Mouse (Mus musculus): ENCODE data around the gene B3galt4. TPM values are rescaled to one million over a fixed set of nuclear protein-coding genes. Genes with fewer than 3 reads are reported as not detected.

B3galt4 gene
- total and polyA plus RNA-seq, 3 experiments, result 2.2 to 2.9 TPM; not detected in 1

GRCm38 (mm10) chr17:33932970-33933369, 18.3 kb downstream of the B3galt4 start:
- TF ChIP-seq MYC (IDR thresholded peaks at IDR 0.05; ENCODE audit: low read depth, low read length) (no peak), TCF12 (IDR thresholded peaks at IDR 0.05; ENCODE audit: low read depth, low read length) (no peak)
- no peaks in the 10 kb centered on the region for H3K27me3 ChIP-seq (ENCODE audit: control insufficient read depth in 1 of 2, insufficient read depth in 2 of 2, low read length in 2 of 2)
- H3K36me3 ChIP-seq (ENCODE audit: control insufficient read depth in 1 of 2, insufficient read depth in 2 of 2, low read length in 2 of 2), result peaks cover 0 to 3% of the 10 kb centered on the region in 2 experiments; a peak in 2 of 4 replicates
- no peak overlapping the region for H3K4me3 ChIP-seq (ENCODE audit: control insufficient read depth in 1 of 2, insufficient read depth in 1 of 2, low read depth in 2 of 2, low read length in 2 of 2)
- no peak overlapping the region for H3K9ac ChIP-seq (ENCODE audit: control insufficient read depth, low read depth, low read length, poor library complexity, severe bottlenecking)
- no peak for DNase-seq (ENCODE audit: low read depth, low spot score)
- H3K4me1 ChIP-seq (ENCODE audit: control insufficient read depth in 1 of 2, insufficient read depth in 2 of 2, low read length in 2 of 2), result peaks cover 0 to 7% of the 10 kb centered on the region in 2 experiments; a peak in 2 of 4 replicates
- H3K9me3 ChIP-seq (replicated peaks; ENCODE audit: insufficient read depth, low read length), result no peaks in the 10 kb centered on the region
- no peak overlapping the region for H3K27ac ChIP-seq (ENCODE audit: control insufficient read depth, low read depth, low read length)
- H3K79me2 ChIP-seq (ENCODE audit: control insufficient read depth, insufficient read depth, low read length, poor library complexity), result peaks cover 21% of the 10 kb centered on the region

- Histone ChIP-seq H3K79me2 (ENCODE audit: control insufficient read depth, insufficient read depth, low read length, poor library complexity) (peaks cover 24% of the 10 kb centered on the region), H3K36me3 (ENCODE audit: control insufficient read depth in 1 of 2, insufficient read depth in 2 of 2, low read length in 2 of 2) (peaks cover 0 to 3% of the 10 kb centered on the region in 2 experiments; a peak in 2 of 4 replicates), H3K27ac (ENCODE audit: control insufficient read depth, low read depth, low read length) (no peak overlapping the region), H3K9me3 (replicated peaks; ENCODE audit: insufficient read depth, low read length) (no peaks in the 10 kb centered on the region), H3K27me3 (ENCODE audit: control insufficient read depth in 1 of 2, insufficient read depth in 2 of 2, low read length in 2 of 2) (no peaks in the 10 kb centered on the region), H3K9ac (ENCODE audit: control insufficient read depth, low read depth, low read length, poor library complexity, severe bottlenecking) (no peak overlapping the region), H3K4me3 (ENCODE audit: control insufficient read depth in 1 of 2, insufficient read depth in 1 of 2, low read depth in 2 of 2, low read length in 2 of 2) (no peak overlapping the region), H3K4me1 (ENCODE audit: control insufficient read depth in 1 of 2, insufficient read depth in 2 of 2, low read length in 2 of 2) (peaks cover 0 to 7% of the 10 kb centered on the region in 2 experiments; a peak in 2 of 4 replicates)
- TF ChIP-seq MAFK (IDR thresholded peaks at IDR 0.05; ENCODE audit: borderline replicate concordance, low read depth, low read length) (no peak), GABPA (IDR thresholded peaks at IDR 0.05; ENCODE audit: low read depth, low read length) (no peak)
- no peak for DNase-seq (ENCODE audit: low read depth, low spot score)
Observed at GRCm38 (mm10) chr17:33932448-33932847, 18.8 kb downstream of the B3galt4 start.

- TF ChIP-seq GATA1 (IDR thresholded peaks at IDR 0.05; ENCODE audit: low read depth, low read length), result no peak
- TF ChIP-seq MXI1 (IDR thresholded peaks at IDR 0.05; ENCODE audit: low read depth, low read length), result no peak
- TF ChIP-seq NELFE (IDR thresholded peaks at IDR 0.05; ENCODE audit: low read depth, low read length), result no peak
- TF ChIP-seq NRF1 (IDR thresholded peaks at IDR 0.05; ENCODE audit: insufficient read depth, low read depth, low read length, poor library complexity, severe bottlenecking), result no peak
- TF ChIP-seq BHLHE40 (IDR thresholded peaks at IDR 0.05; ENCODE audit: borderline replicate concordance, low read depth, low read length), result no peak
- no peak for TF ChIP-seq MYC (IDR thresholded peaks at IDR 0.05; ENCODE audit: low read depth, low read length)
- no peak for TF ChIP-seq SMC3 (IDR thresholded peaks at IDR 0.05; ENCODE audit: low read depth, low read length)
- TF ChIP-seq MAFK (IDR thresholded peaks at IDR 0.05; ENCODE audit: borderline replicate concordance, low read depth, low read length), result no peak
- no peak for TF ChIP-seq ZKSCAN1 (IDR thresholded peaks at IDR 0.05; ENCODE audit: low read depth, low read length)
- TF ChIP-seq EP300 (IDR thresholded peaks at IDR 0.05; ENCODE audit: low read depth in 1 of 2, low read length in 2 of 2), result no peak
- no peak for TF ChIP-seq SIN3A (IDR thresholded peaks at IDR 0.05; ENCODE audit: low read length)
- Histone ChIP-seq H3K36me3 (ENCODE audit: control insufficient read depth in 1 of 2, insufficient read depth in 2 of 2, low read length in 2 of 2) (peaks cover 0 to 3% of the 10 kb centered on the region in 2 experiments; a peak in 2 of 4 replicates), H3K79me2 (ENCODE audit: control insufficient read depth, insufficient read depth, low read length, poor library complexity) (peaks cover 24% of the 10 kb centered on the region), H3K9me3 (replicated peaks; ENCODE audit: insufficient read depth, low read length) (no peaks in the 10 kb centered on the region), H3K9ac (ENCODE audit: control insufficient read depth, low read depth, low read length, poor library complexity, severe bottlenecking) (no peak overlapping the region), H3K27ac (ENCODE audit: control insufficient read depth, low read depth, low read length) (no peak overlapping the region), H3K4me1 (ENCODE audit: control insufficient read depth in 1 of 2, insufficient read depth in 2 of 2, low read length in 2 of 2) (peaks cover 0 to 7% of the 10 kb centered on the region in 2 experiments; a peak in 2 of 4 replicates), H3K4me3 (ENCODE audit: control insufficient read depth in 1 of 2, insufficient read depth in 1 of 2, low read depth in 2 of 2, low read length in 2 of 2) (no peak overlapping the region), H3K27me3 (ENCODE audit: control insufficient read depth in 1 of 2, insufficient read depth in 2 of 2, low read length in 2 of 2) (no peaks in the 10 kb centered on the region)
- no peak for DNase-seq (ENCODE audit: low read depth, low spot score)
Observed at GRCm38 (mm10) chr17:33931947-33932346, 19.3 kb downstream of the B3galt4 start.
